Mouse (Mus musculus): ENCODE measurements around the gene Pds5b.
A peak's percentile ranks its signal among the peaks of the same experiment; 100 is the strongest.
"Not testable (repeated sequence)": the region's sequence is repeated elsewhere in the genome, so short reads cannot be mapped to it uniquely, and the experiment has no call there.

Gene Pds5b

GRCm38 (mm10) chr5:150673153-150673835, at the start of gene Pds5b:
Gene Pds5b, plus strand, starts transcription at chr5:150673739.
- DNase-seq (ENCODE audit: low read depth in 1 of 2, low spot score in 2 of 2) = peak; percentile 80 to 89

GRCm38 (mm10) chr5:150625528-150625927, 48.0 kb upstream of the Pds5b start:
- no peak for DNase-seq (ENCODE audit: low read depth in 1 of 2, low spot score in 2 of 2)

DNA sequence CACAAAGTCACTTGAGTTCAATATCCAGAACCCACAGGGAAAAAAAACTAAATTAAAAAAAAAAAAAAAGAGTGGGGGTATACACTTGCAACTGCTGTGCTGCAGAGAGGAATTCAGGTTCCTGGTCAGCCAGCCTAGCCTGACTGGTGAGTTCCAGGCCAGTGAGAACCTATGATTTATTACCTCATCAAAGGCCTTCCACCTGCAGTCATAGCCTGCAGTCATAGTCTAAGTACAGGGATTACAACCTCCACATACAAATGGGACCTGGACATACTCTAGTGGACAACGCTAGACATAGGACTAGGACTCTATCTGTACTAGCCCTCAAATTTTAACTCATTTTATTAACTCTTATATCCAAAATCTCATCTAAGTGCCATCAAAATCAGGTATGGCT, 44.3 kb upstream of the Pds5b start:
- DNase-seq (ENCODE audit: low read depth in 1 of 2, low spot score in 2 of 2) = no peak

GRCm38 (mm10) chr5:150629692-150630091, 43.8 kb upstream of the Pds5b start:
- DNase-seq (ENCODE audit: low read depth in 1 of 2, low spot score in 2 of 2) = no peak

- no peak for DNase-seq (ENCODE audit: low read depth in 1 of 2, low spot score in 2 of 2)
Measured at GRCm38 (mm10) chr5:150641440-150641839, 32.1 kb upstream of the Pds5b start.

DNA sequence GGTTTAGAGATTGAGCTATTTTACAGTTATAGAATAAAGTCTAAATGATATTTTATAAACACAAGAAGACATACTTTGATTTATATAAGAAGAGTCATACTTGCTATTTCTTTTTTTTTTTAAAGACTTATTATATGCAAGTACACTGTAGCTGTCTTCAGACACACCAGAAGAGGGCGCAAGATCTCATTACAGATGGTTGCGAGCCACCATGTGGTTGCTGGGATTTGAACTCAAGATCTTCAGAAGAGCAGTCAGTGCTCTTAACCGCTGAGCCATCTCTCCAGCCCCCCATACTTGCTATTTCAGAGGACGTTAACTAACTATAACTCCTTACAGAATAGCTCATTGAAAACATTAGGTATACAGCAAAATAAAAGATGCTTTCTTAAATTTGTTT, 30.1 kb upstream of the Pds5b start:
- not testable (repeated sequence) for DNase-seq (ENCODE audit: low read depth in 1 of 2, low spot score in 2 of 2)

- DNase-seq (ENCODE audit: low read depth in 1 of 2, low spot score in 2 of 2) = no peak
Measured at GRCm38 (mm10) chr5:150644926-150645325, 28.6 kb upstream of the Pds5b start.

GRCm38 (mm10) chr5:150652578-150652977, 21.0 kb upstream of the Pds5b start:
- DNase-seq (ENCODE audit: low read depth in 1 of 2, low spot score in 2 of 2) = no peak

GRCm38 (mm10) chr5:150654548-150654947, 19.0 kb upstream of the Pds5b start:
- no peak for DNase-seq (ENCODE audit: low read depth in 1 of 2, low spot score in 2 of 2)

GRCm38 (mm10) chr5:150659425-150659824, 14.1 kb upstream of the Pds5b start:
- DNase-seq (ENCODE audit: low read depth in 1 of 2, low spot score in 2 of 2) = not testable (repeated sequence)

- DNase-seq (ENCODE audit: low read depth in 1 of 2, low spot score in 2 of 2) = not testable (repeated sequence)
Measured at GRCm38 (mm10) chr5:150660296-150660695, 13.2 kb upstream of the Pds5b start.

GRCm38 (mm10) chr5:150663926-150664325, 9.6 kb upstream of the Pds5b start:
- not testable (repeated sequence) for DNase-seq (ENCODE audit: low read depth in 1 of 2, low spot score in 2 of 2)

DNA sequence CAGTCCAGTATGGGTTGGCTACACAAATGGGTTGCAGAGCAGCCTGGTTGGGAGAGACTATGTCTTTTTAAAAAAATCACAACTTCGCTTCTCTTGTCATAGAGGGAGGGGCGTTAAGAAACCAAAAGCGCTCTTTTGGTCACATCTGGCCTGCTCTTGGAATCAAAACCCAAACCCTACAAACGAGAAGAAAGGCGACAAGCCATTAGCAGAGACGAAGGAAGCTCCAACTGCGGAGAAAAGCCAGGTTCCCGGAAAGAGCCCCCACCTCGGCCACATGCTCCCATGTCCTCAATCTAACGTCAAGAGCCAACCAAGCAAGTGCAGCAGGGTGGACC, 8.8 kb upstream of the Pds5b start:
- no peak for DNase-seq (ENCODE audit: low read depth in 1 of 2, low spot score in 2 of 2)

DNA sequence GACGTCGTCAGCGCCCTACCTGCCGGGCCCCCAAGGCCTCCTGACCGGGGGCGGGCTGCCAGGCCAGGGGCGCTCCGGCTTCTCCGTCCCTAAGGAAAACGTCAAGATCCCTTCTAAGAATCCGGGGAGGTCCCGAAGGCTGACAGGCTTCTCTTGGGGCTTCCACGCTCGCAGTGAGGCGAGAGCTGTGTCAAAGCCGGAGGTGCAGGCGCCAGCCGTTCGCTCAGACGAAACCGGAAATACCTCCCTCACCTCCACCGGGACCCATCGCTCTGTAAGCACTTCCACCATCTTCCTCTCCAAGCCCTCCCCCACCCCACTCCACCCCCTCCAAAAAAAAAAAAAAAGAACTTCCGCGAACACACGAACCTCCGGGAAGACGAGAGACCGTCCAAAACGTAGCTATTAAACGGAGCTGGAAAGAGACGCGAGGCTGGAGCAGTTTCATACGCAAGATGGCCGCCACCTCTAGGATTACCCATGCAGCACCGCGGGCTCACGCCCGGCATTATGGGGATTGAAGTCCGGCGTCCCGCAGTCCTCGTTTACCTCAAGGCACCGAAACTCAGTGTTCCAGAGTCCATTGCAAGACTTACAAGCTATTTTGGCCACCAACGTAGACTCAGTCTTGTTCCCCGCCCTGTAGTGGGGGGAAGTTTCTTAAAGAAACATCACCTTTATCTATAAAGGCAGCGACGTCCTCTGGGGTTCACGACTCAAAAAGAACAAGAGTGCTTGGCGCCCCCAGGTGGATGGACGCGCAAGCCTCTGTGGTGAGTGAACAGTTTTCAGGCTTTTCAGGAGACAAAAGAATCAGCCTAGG, 8.2 kb upstream of the Pds5b start:
- peak; percentile 89 to 90 for DNase-seq (ENCODE audit: low read depth in 1 of 2, low spot score in 2 of 2)

DNA sequence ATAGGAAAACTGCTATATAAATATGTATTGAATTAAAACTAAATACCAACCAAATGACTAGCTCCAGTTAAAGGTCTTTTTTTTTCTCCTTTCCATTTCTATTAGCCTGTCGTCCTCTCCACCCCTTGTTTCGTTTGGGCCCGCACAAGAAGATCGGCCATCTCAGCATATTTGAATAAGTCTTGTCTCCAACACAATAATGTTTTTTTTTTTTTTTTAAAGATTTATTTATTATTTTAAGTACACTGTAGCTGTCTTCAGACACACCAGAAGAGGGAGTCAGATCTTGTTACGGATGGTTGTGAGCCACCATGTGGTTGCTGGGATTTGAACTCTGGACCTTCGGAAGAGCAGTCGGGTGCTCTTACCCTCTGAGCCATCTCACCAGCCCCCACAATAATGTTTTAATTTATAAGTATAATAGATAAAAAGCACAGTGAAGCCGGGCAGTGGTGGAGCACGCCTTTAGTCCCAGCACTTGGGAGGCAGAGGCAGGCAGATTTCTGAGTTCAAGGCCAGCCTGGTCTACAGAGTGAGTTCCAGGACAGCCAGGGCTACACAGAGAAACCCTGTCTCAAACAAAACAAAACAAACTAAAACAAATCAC, 7.3 kb upstream of the Pds5b start, which contains the start of gene N4bp2l2:
N4bp2l2 (minus strand) TSS at position 51 of the 607 bp plus-strand sequence.
- DNase-seq (ENCODE audit: low read depth in 1 of 2, low spot score in 2 of 2) = not testable (repeated sequence)

DNA sequence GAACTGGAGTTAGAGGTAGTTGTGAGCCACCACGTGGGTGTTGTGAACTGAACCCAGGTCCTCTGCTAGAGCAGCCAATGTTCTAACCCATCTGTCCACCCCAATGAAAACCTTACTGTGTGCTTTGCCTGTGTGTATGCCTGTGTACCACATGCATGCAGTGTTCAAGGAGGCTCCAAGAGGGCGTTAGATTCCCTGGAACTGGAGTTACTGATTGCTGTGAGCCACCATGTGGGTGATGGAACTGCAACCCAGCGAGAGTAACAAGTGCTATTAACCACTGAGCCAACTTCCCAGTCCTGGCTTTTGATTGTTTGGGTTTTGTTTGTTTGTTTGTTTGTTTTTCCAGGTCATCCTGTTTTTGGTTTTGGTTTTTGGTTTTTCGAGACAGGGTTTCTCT, 4.8 kb upstream of the Pds5b start:
- DNase-seq (ENCODE audit: low read depth in 1 of 2, low spot score in 2 of 2) = no peak

DNA sequence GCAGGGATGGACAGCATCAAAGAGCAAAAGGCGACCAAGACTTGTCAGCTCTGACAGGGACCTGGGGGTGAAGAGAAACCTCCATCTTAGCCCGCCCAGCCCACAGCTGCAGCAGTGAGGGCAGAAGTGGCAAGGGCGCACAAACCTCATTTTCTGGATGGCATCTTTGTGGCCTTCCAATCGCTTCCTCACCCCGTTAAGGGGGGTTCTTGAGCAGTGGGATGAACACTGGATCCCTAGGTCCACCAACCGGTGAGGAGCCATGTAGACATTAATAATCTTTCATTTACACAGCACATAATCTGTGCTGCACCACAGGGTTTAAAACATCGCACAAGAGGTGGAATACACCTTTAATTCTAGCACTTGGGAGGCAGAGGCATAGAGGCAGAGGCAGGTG, 1.2 kb upstream of the Pds5b start:
- DNase-seq (ENCODE audit: low read depth in 1 of 2, low spot score in 2 of 2) = no peak

DNA sequence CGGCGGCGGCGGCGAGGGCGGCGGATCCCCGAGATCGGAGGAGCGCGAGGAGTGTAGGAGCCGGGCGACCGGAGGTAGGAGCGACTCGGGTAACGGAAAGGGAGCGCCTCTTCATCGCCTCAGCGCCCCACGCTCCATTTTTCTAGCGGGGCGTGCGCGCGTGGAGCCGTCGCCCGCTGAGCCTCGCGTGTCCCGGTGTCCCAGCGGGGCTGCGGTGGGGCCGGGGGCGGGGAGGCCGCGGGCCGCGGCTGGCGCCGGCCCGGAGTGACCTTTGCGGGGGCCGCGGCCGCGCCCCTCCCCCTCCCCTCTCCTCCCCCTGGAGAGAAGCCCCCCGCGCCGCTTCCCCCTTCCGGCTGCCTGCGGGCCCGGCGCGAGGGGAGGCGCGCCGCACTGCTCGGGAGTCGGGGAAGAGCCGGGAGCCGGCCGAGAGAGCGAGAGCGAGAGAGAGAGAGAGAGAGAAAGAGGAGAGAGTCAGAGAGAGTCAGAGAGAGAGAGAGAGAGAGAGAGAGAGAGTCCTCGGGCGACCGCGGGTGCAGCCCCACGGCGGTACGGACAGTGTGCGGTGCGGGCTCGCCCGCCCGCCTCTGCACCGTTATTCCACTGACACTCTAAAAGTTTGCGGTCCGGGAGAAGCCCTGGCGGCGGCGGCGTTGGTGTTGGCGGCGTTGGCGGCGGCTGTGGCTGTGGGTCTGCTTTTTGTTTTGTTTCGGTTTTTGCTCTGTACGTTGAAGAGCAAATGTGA, 512 bp downstream of the Pds5b start:
- DNase-seq (ENCODE audit: low read depth in 1 of 2, low spot score in 2 of 2) = no peak

- DNase-seq (ENCODE audit: low read depth in 1 of 2, low spot score in 2 of 2) = no peak
Measured at GRCm38 (mm10) chr5:150674866-150675265, 1.3 kb downstream of the Pds5b start.

GRCm38 (mm10) chr5:150682862-150683261, 9.3 kb downstream of the Pds5b start:
- DNase-seq (ENCODE audit: low read depth in 1 of 2, low spot score in 2 of 2) = not testable (repeated sequence)

GRCm38 (mm10) chr5:150690685-150691084, 17.1 kb downstream of the Pds5b start:
- no peak for DNase-seq (ENCODE audit: low read depth in 1 of 2, low spot score in 2 of 2)
